Mouse (Mus musculus): Measurements from ENCODE around the gene Treml2. TPM values are rescaled to one million over a fixed set of nuclear protein-coding genes. Genes with fewer than 3 reads are reported as not detected.

Treml2 gene
- polyA plus RNA-seq, 1 experiment from 2014 or later = 0.25 TPM

DNA sequence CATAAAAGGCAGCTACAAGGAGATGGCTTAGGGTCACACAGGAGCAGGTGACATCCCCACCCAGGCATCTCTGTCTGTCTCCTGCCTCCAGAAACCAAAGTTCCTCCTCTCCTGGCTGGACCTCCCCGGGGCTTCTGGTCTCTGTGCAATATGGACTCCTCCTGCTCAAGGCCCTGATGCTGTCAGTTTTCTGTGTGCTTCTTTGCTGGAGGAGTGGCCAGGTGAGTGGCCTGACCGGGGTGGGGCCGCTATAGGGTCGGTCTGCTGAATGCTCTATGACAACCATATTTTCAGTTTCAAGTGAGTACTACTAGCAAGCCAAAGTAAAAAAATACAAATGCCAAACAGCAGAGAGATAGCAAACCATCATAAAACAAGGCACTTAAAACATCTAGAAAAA is 26.7 kb upstream of the Treml2 start:
- DNase-seq (ENCODE audit: low spot score) = no peak
- Histone ChIP-seq H3K27me3 (ENCODE audit: low read depth, poor library complexity, severe bottlenecking) (peaks cover 6% of the 10 kb centered on the region; the same call in 1 of the 2 replicates), H3K4me1 (peaks cover 2% of the 10 kb centered on the region; the same call in 1 of the 2 replicates), H3K9me3 (replicated peaks) (no peaks in the 10 kb centered on the region), H3K4me3 (no peak overlapping the region), H3K36me3 (no peaks in the 10 kb centered on the region), H3K27ac (no peak overlapping the region)
- 95% methylated on average over 4 of the region's 4 CpGs for WGBS

DNA sequence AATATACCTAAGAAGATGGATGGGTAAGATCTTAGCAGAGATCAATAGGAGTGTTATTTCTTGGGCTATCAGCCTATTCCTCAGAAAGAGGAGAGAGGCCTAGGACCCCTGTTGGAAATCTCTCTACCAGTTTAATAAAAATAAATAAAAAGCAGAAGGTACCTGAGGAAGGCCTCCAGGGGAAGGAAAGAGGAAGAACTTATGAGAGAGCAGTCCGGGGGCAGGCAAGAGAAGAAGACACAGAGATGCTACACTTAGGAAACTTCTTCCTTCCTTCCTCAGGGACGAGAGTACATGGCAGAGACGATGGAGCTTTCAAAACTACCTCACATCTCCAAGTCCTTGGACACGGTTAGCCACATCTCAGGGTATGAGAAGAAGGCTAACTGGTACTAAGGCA is 25.2 kb upstream of the Treml2 start:
- Histone ChIP-seq H3K4me3 (no peak overlapping the region), H3K4me1 (peaks cover 2% of the 10 kb centered on the region; the same call in 1 of the 2 replicates), H3K27ac (no peak overlapping the region), H3K36me3 (no peaks in the 10 kb centered on the region), H3K9me3 (replicated peaks) (no peaks in the 10 kb centered on the region), H3K27me3 (ENCODE audit: low read depth, poor library complexity, severe bottlenecking) (peaks cover 6% of the 10 kb centered on the region; the same call in 1 of the 2 replicates)
- no peak for DNase-seq (ENCODE audit: low spot score)
- WGBS = 83% methylated on average over 4 of the region's 4 CpGs

DNA sequence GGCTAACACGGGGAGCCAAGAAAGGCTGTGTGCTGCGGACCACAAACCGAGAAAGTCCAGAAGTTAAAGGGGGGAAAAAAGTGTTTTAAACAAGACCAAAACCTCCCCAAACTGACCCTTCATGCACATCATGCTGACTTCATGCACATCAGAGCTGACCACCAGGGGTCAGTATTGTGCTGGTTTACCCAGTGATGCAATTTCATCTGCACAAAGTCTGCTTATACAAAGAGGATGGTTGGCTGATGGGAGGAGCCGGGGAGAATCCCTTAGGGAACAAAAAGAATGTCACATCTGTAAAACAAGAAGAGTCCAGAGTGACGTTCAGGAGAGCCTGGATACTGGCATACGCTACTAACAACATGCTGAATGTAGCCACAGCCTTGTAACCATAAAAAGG is 24.4 kb upstream of the Treml2 start:
- H3K9me3 ChIP-seq (replicated peaks) = no peaks in the 10 kb centered on the region
- 38% methylated on average over 6 of the region's 6 CpGs for WGBS
- peak; percentile 88 for DNase-seq (ENCODE audit: low spot score)
- H3K27ac ChIP-seq = no peak overlapping the region
- no peaks in the 10 kb centered on the region for H3K27me3 ChIP-seq (ENCODE audit: low read depth, poor library complexity, severe bottlenecking)
- H3K36me3 ChIP-seq = no peaks in the 10 kb centered on the region
- no peak overlapping the region for H3K4me3 ChIP-seq
- H3K4me1 ChIP-seq = peaks cover 2% of the 10 kb centered on the region; the same call in 1 of the 2 replicates

DNA sequence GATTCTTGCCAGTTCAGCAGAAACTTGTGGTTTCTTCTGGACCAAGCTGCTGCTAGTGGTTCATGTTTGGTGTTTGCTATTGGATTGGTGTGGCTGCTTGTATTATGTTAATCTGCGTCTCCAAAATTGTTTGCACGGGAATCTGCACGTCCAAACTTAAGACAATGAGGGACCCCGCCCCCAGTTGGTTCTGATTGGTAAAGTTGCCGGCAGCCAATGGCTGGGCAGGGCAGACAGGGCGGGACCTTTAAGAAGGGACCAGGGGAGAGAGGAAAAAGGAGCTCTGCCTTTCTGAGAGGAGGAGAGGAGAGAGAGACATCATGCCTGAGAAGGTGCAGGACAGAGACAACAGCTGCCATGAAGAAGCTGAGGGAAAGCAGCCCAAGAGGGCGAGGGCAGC is 23.6 kb upstream of the Treml2 start:
- no peak overlapping the region for H3K4me3 ChIP-seq
- H3K27ac ChIP-seq = no peak overlapping the region
- H3K9me3 ChIP-seq (replicated peaks) = no peaks in the 10 kb centered on the region
- DNase-seq (ENCODE audit: low spot score) = no peak
- no peaks in the 10 kb centered on the region for H3K27me3 ChIP-seq (ENCODE audit: low read depth, poor library complexity, severe bottlenecking)
- peaks cover 4% of the 10 kb centered on the region; the same call in 1 of the 2 replicates for H3K4me1 ChIP-seq
- WGBS = 61% methylated on average over 7 of the region's 7 CpGs
- no peaks in the 10 kb centered on the region for H3K36me3 ChIP-seq

DNA sequence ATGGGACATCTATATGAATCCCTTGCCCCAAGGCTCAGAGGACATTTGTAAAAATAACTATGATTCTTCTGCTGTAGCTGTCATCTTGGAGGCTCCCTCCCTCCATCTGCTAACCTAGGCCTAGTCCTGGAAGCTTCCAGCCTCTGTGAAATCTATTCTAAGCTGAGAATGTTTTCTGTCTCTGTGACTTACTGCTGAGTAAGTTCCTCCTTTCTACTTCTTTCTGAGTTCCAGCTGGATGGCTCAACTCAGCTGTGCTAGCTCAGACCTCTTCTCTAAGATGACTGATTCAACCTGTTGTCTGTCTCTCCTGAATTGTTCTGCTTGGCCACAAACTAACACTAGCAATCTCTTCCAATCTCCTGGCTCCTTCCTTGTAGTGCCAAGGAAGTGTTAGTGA is 20.9 kb upstream of the Treml2 start:
- no peak for DNase-seq (ENCODE audit: low spot score)
- H3K27me3 ChIP-seq (ENCODE audit: low read depth, poor library complexity, severe bottlenecking) = no peaks in the 10 kb centered on the region
- no peak overlapping the region for H3K27ac ChIP-seq
- H3K4me3 ChIP-seq = no peak overlapping the region
- no peaks in the 10 kb centered on the region for H3K36me3 ChIP-seq
- no peaks in the 10 kb centered on the region for H3K9me3 ChIP-seq (replicated peaks)
- peaks cover 18% of the 10 kb centered on the region for H3K4me1 ChIP-seq

DNA sequence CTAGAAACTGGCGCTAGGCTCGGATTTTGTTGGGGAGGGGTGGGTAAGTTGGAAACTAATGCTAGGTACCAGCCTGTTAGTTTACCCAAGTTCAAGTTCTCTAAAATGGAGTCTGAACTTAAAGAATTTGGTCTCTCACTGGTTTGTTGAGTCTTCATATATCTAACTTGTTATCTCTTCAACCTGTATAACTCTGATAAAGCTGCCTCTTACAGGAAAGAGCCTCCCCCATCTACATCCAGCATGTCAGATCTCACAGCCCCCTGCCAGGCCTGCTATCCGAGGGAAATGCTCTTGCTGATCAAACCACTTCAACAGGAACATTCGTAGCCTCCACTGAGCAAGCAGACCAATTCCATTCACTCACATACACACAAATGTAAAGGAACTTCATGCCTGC is 20.3 kb upstream of the Treml2 start:
- Histone ChIP-seq H3K36me3 (no peaks in the 10 kb centered on the region), H3K4me1 (peaks cover 18% of the 10 kb centered on the region), H3K4me3 (no peak overlapping the region), H3K27me3 (ENCODE audit: low read depth, poor library complexity, severe bottlenecking) (no peaks in the 10 kb centered on the region), H3K9me3 (replicated peaks) (no peaks in the 10 kb centered on the region), H3K27ac (no peak overlapping the region)
- 82% methylated on average over 4 of the region's 4 CpGs for WGBS
- DNase-seq (ENCODE audit: low spot score) = no peak

DNA sequence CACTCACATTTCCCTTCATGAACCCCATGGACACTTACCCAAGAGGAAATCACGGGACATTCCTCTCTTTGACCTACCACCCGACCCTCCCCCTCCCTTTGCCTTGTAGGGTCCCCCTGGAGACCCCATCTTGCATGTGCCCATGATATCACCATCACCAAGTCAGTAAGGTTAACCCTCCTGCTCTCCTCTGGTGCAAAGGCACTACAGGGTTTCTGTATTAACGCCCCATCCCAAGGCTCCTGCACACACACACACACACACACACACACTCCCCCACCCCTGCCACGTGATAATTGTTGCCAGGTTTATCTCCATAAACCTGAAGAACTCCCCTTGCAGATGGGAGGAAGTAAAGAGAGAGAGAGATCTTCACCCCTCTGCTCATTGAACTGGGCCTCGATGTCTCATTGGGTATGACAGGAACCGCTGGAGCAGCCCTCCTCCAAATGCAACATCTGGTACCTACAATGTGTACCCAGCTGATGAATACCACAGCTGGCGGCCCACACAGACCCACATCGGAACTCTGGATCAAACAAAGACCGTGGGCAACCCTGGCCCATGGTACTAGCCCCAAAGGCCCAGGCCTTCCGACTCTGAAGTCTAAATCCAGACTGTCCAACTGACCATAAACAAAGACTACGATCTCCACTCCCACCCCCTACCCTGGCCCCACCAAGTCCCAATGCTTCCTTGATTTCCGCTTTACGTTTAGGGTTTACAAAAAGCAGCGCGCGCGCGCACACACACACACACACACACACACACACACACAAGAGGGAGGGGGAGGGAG is 18.2 kb upstream of the Treml2 start:
- peak; percentile 57 for DNase-seq (ENCODE audit: low spot score)
- Histone ChIP-seq H3K4me1 (peaks cover 16% of the 10 kb centered on the region), H3K4me3 (peak overlapping the region; percentile 39), H3K9me3 (replicated peaks) (no peaks in the 10 kb centered on the region), H3K36me3 (no peaks in the 10 kb centered on the region), H3K27me3 (ENCODE audit: low read depth, poor library complexity, severe bottlenecking) (no peaks in the 10 kb centered on the region), H3K27ac (peak overlapping the region; percentile 90)
- 41% methylated on average over 18 of the region's 18 CpGs for WGBS

DNA sequence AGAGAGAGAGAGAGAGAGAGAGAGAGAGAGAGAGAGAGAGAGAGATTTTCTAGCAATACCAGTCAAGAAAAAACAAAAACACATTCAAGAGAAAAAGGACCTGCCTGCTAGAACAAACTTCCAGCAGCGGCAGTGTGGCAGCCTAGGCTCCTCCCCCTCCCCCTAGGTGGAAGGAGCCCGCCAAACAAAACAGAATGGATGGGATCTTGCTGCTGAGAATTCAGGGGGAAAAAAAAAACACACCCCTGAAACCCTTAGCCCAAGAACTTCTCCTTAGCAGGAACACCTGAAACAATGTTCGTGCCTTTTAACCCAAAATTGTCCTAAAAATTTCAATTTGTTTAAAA is 17.6 kb upstream of the Treml2 start:
- DNase-seq (ENCODE audit: low spot score) = peak; percentile 52
- Histone ChIP-seq H3K9me3 (replicated peaks) (no peaks in the 10 kb centered on the region), H3K27ac (peak overlapping the region; percentile 90), H3K4me1 (peaks cover 16% of the 10 kb centered on the region), H3K36me3 (no peaks in the 10 kb centered on the region), H3K4me3 (peak overlapping the region; percentile 39), H3K27me3 (ENCODE audit: low read depth, poor library complexity, severe bottlenecking) (no peaks in the 10 kb centered on the region)
- WGBS = 6% methylated on average over 3 of the region's 3 CpGs

DNA sequence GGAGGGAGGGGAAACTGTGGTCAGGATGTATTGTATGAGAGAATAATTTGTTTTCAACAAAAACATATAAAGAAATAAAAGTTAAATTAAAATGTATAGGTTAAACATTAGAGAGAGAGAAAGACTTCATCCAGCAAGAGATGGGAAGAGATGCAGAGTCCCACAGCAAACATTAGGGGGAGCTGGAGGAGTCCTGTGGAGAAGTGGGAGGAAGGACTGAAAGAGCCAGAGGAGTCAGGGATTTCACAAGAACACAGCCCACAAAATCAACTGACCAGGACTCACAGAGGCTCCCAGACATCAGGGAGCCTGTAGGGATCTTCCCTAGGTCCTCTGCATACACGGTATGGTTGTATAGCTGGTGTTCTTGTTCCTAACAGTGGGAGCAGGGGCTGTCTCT is 12.5 kb upstream of the Treml2 start:
- DNase-seq (ENCODE audit: low spot score) = no peak

DNA sequence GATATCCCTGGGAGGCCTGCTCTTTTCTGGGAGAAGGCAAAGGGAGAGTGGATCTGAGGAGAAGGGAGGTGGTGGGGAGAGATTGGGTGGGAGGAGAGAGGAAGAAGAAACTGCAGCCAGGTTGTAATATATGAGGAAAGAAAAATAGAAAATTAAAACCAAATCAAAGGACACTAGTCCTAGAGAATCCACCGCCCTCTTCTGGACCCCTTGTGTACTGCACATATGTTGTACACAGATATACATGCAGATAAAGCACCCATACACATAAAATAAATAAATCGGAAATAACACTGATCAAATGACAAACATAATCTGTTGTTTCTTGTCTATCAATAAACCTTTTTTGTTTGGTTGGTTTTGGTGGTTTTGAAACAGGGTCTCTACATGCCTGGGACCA is 12.0 kb upstream of the Treml2 start:
- H3K4me3 ChIP-seq = no peak overlapping the region
- no peaks in the 10 kb centered on the region for H3K9me3 ChIP-seq (replicated peaks)
- H3K4me1 ChIP-seq = 0 out of 2 replicates have a peak, but pooled peaks cover 3% of the 10 kb centered on the region
- WGBS = 66% methylated on average over 2 of the region's 2 CpGs
- DNase-seq (ENCODE audit: low spot score) = no peak
- no peaks in the 10 kb centered on the region for H3K36me3 ChIP-seq
- H3K27ac ChIP-seq = no peak overlapping the region
- H3K27me3 ChIP-seq (ENCODE audit: low read depth, poor library complexity, severe bottlenecking) = no peaks in the 10 kb centered on the region

More for the DNA sequence above, 12.5 kb upstream of the Treml2 start:
- Histone ChIP-seq H3K4me3 (no peak overlapping the region), H3K9me3 (replicated peaks) (no peaks in the 10 kb centered on the region), H3K27me3 (ENCODE audit: low read depth, poor library complexity, severe bottlenecking) (no peaks in the 10 kb centered on the region), H3K27ac (no peak overlapping the region), H3K4me1 (peaks cover 5% of the 10 kb centered on the region; the same call in 1 of the 2 replicates), H3K36me3 (no peaks in the 10 kb centered on the region)
- 48% methylated on average over 1 of the region's 1 CpGs for WGBS

DNA sequence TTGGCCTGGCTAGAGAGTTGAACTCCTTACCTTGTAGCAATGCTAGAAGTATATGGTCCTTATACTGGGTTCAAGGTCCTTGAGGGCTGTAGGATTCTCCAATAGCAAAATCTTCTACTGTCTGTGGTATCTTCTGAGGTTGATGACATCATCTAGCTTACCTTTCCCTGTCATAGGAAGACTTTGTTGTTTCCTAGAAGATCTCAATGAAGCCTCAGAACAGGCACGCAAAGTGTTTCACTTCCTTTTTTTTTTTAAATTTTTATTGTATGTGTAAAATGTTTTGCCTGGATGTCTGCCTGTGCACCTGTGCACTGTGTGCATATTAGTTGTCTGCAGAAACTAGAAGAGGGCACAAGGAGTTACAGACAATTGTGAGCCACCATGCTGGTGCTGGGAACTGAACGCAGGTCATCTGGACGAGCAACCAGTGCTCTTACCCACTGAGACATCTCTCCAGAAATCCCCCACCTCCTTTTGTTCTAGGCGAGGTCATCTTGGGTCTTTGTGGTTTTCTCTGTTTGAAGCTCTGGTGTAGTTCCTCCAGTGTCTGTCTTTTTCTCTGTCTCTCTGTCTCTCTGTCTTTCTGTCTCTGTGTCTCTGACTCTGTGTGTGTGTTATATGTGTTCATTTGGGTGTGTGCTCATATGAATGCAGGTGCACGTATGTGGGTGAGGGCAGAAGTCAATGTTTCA is 5.7 kb upstream of the Treml2 start:
- H3K9me3 ChIP-seq (replicated peaks) = no peaks in the 10 kb centered on the region
- H3K4me1 ChIP-seq = no peaks in the 10 kb centered on the region
- no peaks in the 10 kb centered on the region for H3K36me3 ChIP-seq
- no peak overlapping the region for H3K27ac ChIP-seq
- DNase-seq (ENCODE audit: low spot score) = no peak
- no peaks in the 10 kb centered on the region for H3K27me3 ChIP-seq (ENCODE audit: low read depth, poor library complexity, severe bottlenecking)
- WGBS = 85% methylated on average over 5 of the region's 5 CpGs
- no peak overlapping the region for H3K4me3 ChIP-seq

DNA sequence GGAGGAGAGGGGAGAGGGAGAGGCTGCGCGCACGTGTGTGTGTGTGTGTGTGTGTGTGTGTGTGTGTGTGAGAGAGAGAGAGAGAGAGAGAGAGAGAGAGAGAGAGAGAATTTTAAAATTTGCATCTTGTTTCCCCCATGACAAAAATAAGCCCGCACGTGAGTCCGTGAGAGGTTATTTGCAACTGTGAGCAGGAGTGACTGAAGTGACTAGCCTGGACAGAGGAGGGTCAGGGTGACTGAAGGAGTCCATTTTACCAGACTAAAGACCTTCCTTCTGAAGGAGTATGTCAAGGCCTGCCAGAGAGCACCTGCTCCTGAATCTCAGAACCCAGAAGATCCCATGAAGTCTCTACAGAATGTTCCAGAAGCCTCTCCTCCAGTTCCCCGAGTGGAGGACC is 458 bp downstream of the Treml2 start:
- H3K27ac ChIP-seq = 0 out of 2 replicates have a peak overlapping the region, but pooled peaks have one; percentile 16
- 50% methylated on average over 7 of the region's 7 CpGs for WGBS
- H3K4me3 ChIP-seq = no peak overlapping the region
- no peaks in the 10 kb centered on the region for H3K27me3 ChIP-seq (ENCODE audit: low read depth, poor library complexity, severe bottlenecking)
- no peak for DNase-seq (ENCODE audit: low spot score)
- H3K4me1 ChIP-seq = peaks cover 11% of the 10 kb centered on the region
- no peaks in the 10 kb centered on the region for H3K36me3 ChIP-seq
- H3K9me3 ChIP-seq (replicated peaks) = no peaks in the 10 kb centered on the region

DNA sequence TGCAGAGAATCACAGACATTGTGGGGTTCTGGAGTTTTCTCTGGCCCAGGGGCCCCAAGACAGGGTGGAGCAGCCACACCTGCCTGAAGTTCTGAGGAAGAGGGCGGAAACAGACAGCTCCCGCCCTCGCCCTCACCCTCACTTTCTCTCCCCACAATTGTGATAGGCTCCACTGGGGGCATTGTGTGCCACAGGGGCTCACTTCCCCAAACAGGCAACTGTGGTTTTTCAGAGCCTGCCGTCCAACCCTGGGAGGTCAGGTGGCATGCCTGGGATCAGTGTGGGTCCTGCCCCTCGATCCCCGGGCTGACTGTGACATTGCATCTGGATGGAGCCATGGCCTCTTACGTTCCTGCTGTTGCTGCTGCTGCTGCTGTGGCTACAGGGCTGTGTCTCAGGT is 901 bp downstream of the Treml2 start:
- WGBS = 68% methylated on average over 7 of the region's 7 CpGs
- peak overlapping the region; percentile 16; the same call in 1 of the 2 replicates for H3K27ac ChIP-seq
- DNase-seq (ENCODE audit: low spot score) = no peak
- H3K4me1 ChIP-seq = peaks cover 11% of the 10 kb centered on the region
- H3K27me3 ChIP-seq (ENCODE audit: low read depth, poor library complexity, severe bottlenecking) = no peaks in the 10 kb centered on the region
- H3K4me3 ChIP-seq = no peak overlapping the region; the same call in 1 of the 2 replicates
- no peaks in the 10 kb centered on the region for H3K9me3 ChIP-seq (replicated peaks)
- H3K36me3 ChIP-seq = no peaks in the 10 kb centered on the region
